Mouse (Mus musculus) c-Kit-positive CD71-positive TER-119-positive erythroid progenitor cells, embryonic 14.5 days (primary cell): ENCODE measurements at regions not wholly inside any gene's neighbourhood (a gene's known extent, or its start where the extent isn't known, plus 50 kb on each side); places are given as distances from the start of the nearest gene placed in this dataset.
"Not testable (repeated sequence)": the region's sequence is repeated elsewhere in the genome, so short reads cannot be mapped to it uniquely, and the experiment has no call there.

Experiments used
- DNase-seq: peaks from one replicate; pipeline ENCODE4 v3.0.0-alpha.2; 2013; ENCODE audit warnings: low spot score

GRCm38 (mm10) chr11:52460190-52460780, 64.1 kb downstream of the 9530068E07Rik start:
- DNase-seq: no peak

- DNase-seq: not testable (repeated sequence)
These were observed 74.9 kb downstream of the 9530068E07Rik start for GRCm38 (mm10) chr11:52471128-52471527.

GRCm38 (mm10) chr11:52480111-52480510, 83.9 kb downstream of the 9530068E07Rik start:
- DNase-seq: not testable (repeated sequence)

- DNase-seq: not testable (repeated sequence)
These were observed 84.5 kb downstream of the 9530068E07Rik start for GRCm38 (mm10) chr11:52480694-52481093.

GRCm38 (mm10) chr11:52483534-52483933, 87.3 kb downstream of the 9530068E07Rik start:
- DNase-seq: not testable (repeated sequence)

- not testable (repeated sequence) for DNase-seq
These were observed 92.3 kb downstream of the 9530068E07Rik start for GRCm38 (mm10) chr11:52488538-52488937.

GRCm38 (mm10) chr11:52493336-52493735, 97.1 kb downstream of the 9530068E07Rik start:
- DNase-seq: no peak

- DNase-seq: no peak
These were observed 100.7 kb downstream of the 9530068E07Rik start for GRCm38 (mm10) chr11:52496908-52497307.

GRCm38 (mm10) chr11:52502759-52503365, 106.6 kb downstream of the 9530068E07Rik start:
- no peak for DNase-seq

GRCm38 (mm10) chr11:52511831-52512297, 115.6 kb downstream of the 9530068E07Rik start:
- DNase-seq: no peak

- peak; percentile 8 for DNase-seq
These were observed 121.1 kb downstream of the 9530068E07Rik start for GRCm38 (mm10) chr11:52517330-52517729.

GRCm38 (mm10) chr11:52519877-52520276, 123.6 kb downstream of the 9530068E07Rik start:
- DNase-seq: no peak

GRCm38 (mm10) chr11:52521879-52522278, 125.7 kb downstream of the 9530068E07Rik start:
- DNase-seq: no peak

GRCm38 (mm10) chr11:52522384-52522783, 126.2 kb downstream of the 9530068E07Rik start:
- DNase-seq: no peak

GRCm38 (mm10) chr11:52523191-52523590, 127.0 kb downstream of the 9530068E07Rik start:
- no peak for DNase-seq

- DNase-seq: no peak
These were observed 127.4 kb downstream of the 9530068E07Rik start for GRCm38 (mm10) chr11:52523671-52524070.

GRCm38 (mm10) chr11:52525446-52525845, 129.2 kb downstream of the 9530068E07Rik start:
- no peak for DNase-seq

- DNase-seq: no peak
These were observed 130.1 kb downstream of the 9530068E07Rik start for GRCm38 (mm10) chr11:52526306-52526705.

- no peak for DNase-seq
These were observed 137.2 kb downstream of the 9530068E07Rik start for GRCm38 (mm10) chr11:52533379-52533778.

GRCm38 (mm10) chr11:52534586-52534985, 138.4 kb downstream of the 9530068E07Rik start:
- no peak for DNase-seq

- no peak for DNase-seq
These were observed 140.0 kb downstream of the 9530068E07Rik start for GRCm38 (mm10) chr11:52536211-52536610.

- no peak for DNase-seq
These were observed 140.6 kb downstream of the 9530068E07Rik start for GRCm38 (mm10) chr11:52536841-52537240.

GRCm38 (mm10) chr11:52537819-52538435, 141.7 kb downstream of the 9530068E07Rik start:
- no peak for DNase-seq
